Mouse (Mus musculus) right cerebral cortex, postnatal 25 days (tissue): ENCODE measurements around the gene Htr3a.

Experiments
- DNase-seq: peaks from one replicate; pipeline ENCODE4 v3.0.0; 2022

The Htr3a gene

DNA sequence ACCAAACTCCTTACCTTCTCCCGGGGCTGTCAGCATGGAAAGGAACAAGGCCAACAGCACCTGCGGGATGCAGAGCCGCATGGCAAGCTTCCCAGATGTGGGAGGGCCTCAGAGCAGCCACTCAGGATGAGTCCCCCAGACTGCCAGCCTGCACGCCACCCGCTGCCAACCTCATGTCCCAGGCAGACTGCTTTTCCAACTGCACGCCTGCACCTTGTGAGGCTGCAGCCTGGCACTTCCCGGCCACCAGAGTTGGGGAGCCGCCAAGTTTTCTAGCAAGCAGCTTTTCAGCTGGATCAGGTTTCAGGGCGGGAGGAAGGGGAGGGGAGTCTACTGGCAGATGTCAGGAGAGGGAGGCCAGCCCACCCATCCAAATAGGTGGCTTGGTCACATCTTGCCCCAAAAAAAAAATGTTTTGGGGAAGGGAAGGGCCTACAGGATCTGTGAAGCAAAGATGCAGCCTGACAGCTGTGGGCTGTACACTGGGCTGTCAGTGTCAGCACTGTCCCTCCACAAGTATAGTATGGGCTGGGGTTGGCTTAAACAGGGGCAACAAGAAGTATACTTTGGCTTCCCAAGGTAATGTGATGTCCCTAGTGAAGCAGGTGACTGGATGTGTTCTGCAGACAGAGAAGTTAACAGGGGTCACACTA is at the start of gene Htr3a:
TSS of gene Htr3a (minus strand) at position 215 of the 653 bp plus-strand sequence.
- DNase-seq = peak; percentile 59

DNA sequence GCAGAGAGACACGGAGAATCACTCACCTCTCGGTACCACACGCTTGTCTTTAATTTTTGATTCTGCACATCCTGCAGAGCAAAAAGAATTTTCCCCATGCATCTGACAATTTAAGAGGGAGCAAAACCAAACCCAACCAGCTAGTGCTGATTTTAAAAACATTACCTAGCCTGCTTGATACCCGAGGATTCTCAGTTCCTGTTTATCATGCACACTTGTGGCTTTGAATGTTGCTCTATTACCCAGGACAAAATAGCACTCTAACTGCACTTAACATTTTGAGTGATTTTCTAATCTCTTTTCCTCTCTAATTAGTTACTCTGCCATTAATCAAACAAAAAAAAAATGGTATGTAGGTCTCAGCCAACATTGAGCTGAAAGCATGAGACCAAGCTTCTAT is 36.7 kb upstream of the Htr3a start:
- no peak for DNase-seq

DNA sequence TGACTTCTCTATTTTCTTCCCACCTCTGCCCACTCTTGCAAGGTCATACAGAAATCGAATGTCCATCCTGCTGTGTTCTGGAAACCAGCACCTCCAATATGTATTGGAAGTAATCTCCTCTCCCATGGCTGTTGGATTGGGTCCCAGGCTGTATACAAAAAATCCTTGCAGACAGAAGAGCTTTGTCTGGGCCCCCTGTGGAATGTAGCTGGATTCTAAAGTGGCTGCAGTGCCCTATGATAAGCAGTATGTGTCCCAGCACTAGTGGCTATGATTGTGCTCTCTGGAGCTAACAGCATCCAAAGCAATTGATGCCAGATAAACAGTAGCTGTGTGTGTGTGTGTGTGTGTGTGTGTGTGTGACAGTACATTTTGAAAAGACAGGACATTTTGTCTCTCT is 31.4 kb upstream of the Htr3a start:
- DNase-seq = no peak

DNA sequence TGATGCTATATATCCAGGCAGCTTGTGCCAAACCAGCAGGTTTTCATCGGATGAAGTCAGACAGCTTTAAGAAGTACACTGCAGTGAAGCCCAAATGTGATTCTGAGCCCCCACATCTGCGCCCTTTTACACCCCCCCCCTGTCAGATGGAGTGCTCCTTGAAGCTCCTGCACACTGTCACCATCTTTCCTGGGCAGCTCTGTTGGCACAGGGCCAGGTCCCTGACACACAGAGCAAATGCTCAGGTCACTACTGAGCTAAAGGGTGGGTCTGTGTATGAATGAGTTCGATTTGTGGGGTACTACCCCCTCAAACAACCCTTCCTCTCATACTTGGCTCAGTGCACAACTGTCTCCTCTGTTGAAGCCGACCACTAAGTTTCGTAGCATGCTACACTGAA is 18.5 kb upstream of the Htr3a start:
- DNase-seq = no peak

DNA sequence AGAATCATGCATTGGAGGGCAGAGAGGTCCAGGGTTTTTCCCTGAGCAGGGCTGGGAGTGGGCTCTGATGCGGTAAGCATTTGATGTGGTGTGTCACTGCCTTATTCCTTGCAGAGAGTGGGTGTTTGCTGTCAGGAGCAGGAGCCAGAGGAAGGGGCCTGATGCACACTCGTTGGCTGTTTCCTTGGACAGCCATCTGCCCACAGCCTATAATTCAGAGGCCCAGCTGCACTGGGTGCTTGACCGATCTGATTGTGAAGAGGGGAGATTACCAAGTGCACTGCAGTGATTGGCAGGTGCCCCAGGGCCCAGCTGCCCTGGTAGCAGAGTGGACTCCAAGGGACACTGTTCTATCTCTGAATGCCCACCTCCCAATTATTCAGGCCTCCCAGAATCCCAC is 17.9 kb upstream of the Htr3a start:
- DNase-seq = no peak

DNA sequence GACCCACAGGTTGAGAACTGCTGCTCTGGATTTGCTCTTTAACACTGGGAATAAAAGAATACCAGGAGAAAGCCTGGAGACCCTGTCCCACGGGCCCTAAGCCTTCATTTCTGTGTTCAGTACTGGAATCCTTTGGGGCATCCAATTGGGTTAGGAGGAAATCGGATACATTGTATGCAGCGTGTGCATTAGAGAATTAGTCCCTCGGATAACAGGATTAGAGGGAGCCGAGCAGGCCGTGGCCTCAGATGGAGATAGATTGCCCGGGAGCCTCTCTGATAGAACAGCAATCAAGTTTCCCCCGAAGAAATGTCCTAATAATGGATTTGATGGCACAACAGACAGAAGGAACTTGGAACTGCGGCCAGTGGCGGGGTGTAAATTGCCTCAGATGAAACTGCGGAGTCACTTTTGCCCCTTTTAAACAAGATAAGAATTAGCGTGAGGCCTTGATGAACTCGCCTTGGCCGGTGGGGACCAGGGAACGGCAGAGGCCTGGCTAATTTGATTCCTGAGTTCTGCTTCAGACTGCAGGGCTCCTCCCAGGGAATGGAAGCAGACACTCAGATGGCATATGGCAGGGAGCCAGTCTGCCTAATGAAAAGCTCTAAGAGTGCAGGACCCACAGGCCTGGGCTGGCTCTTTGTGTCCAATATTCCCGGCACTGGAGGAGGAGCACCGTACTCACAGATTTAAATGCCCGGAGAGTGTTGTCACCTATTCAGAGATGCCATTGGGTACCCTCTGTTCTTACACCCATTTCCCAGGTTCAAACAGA is 5.3 kb upstream of the Htr3a start:
- DNase-seq = no peak

GRCm38 (mm10) chr9:48904421-48904820 is 6.5 kb downstream of the Htr3a start:
- DNase-seq = no peak

DNA sequence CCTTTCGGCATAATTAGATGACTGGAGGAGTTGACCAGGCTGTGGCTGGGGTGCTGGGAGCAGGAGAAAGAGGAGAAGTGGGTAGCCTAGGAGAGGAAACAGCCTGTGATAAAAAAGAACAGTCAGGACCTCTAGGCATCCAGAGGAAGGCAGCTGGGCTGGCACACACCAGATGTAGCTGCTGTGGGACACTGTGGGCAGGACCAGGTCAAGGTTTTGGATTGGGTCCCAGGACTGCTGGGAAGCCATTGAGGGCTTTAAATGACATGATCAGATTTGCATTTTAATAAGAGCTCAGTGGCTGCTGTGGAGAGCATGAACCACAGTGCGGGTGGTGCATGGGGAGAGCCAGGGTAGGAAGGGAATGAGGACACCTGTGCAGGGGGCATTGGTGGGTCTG is 7.1 kb downstream of the Htr3a start:
- no peak for DNase-seq

DNA sequence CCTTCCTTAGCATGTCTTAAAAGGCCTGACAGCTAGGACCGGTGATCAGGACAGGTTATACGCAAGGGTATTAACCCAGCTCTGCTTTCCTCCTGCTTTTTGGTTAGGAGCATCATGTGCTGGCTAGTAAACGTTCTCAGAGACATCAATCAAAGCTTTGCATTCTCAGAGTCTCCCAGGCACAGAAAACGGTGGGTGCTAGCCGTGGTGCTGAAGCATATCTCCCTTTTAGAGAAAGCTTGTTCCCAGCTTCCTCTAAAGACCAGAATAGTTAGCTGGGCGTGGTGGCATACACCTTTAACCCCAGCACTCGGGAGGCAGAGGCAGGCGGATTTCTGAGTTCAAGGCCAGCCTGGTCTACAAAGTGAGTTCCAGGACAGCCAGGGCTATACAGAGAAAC is 12.3 kb downstream of the Htr3a start:
- no peak for DNase-seq

DNA sequence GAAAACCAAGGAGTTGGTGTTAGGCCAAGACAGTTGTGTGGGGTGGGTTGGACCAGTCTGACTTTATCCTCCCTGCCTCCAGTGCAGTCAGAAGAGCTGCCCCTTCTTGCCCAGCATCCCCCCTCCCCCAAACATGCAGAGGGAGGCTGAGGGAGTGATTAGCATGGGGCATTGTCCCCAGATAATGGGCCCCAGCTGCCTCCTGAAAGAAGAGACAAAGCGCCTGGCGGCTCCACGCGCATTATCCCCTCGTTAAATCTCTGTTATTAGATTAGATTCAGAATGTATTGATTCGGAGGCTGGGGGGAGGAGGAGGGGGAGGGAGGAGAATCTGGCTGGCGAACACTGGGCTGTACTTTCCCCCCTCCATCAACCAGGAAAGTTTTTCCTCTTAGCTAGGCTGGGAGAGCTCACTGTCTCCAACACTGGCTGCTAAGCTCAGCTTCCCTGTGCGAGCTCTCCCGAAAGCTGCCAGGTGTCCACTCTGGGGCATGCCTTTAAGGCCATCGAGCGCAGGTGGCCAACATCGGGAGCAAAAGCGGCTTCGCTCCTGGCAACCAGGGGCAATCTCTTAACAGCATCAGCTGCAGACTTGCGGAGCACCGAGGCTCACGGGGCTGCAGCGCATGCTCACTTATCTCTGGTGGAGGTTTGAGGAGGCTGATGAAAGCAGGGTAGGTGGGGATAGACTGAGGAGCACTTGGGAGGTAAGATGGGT is 14.9 kb downstream of the Htr3a start:
- DNase-seq = no peak

DNA sequence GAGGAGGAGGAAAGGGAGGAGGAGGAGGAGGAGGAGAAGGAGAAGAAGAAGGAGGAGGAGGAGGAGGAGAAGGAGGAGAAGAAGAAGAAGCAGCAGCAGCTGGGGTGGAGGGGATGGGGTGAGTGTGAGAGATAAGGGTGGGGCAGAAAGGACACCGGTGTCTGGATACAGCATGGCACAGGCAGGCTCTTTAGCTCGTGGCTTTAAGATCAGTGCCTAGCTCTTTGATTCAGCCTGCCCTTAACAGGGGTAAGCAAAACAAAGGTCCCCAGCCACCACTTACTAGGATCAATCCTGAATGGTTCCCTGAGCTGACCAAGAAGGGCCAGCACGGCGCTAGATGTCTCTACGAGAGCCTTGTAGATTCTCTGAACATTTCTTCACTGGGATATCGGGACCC is 16.1 kb downstream of the Htr3a start:
- no peak for DNase-seq

DNA sequence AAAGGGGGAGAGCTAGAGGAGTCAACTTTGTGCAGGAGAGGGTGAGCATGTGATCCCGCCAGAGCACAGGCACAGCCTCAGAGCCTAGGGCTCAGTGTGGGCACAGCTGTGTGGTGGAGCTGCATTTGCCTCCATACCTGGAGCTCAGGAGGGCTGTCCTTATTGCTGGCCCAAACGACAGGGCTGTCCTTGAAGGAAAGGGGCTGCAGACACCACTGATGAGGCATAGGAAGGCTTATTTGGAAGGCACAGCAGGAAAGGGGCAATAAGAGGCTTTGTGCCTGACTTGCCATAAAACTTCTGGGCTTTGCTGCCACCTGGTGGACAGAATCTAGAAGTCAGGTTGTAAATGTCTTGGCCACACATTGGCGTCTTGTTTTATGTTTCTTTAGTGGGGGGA is 16.9 kb downstream of the Htr3a start:
- DNase-seq = peak; percentile 68

DNA sequence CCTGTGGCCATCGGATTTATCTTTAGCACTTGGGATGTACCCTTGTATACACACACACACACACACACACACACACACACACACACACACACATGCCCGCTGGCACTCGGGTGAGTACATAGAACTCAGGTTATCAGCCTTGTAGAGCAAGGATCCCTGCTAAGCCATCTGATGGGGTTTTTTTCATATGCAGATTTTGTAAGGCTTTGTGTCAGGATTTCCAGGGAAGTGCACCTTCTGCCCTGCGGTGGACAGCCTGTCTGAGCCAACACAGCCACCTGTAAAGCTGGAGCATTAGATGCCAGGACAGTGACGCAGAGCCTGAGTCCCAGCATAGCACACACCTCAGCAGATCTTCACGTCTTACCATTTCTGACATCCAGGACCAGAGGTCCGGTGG is 21.8 kb downstream of the Htr3a start:
- no peak for DNase-seq

GRCm38 (mm10) chr9:48872896-48873295 is 38.0 kb downstream of the Htr3a start:
- DNase-seq = no peak

- no peak for DNase-seq
These were observed 44.3 kb downstream of the Htr3a start for GRCm38 (mm10) chr9:48866523-48867121.

GRCm38 (mm10) chr9:48865235-48865634 is 45.7 kb downstream of the Htr3a start:
- DNase-seq = no peak

DNA sequence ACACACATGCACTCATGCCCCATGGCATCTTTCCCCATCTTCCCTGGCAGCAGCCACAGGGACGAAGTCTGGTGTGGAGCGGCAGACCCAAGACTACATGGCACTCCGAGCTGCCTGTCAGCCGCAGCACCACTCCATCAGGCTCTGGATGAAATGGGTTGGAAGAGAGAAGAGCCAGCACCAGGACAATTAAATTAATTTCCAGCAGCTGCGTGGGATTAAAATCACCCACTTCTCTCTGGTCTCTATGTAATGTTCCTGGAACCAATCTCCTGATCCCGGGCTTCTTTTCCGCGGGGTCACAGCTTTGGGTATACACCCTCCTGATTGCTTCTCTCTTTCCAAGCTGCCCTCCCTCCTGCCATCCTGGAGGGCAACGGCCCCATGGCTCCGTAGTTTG is 49.4 kb downstream of the Htr3a start:
- DNase-seq = no peak

DNA sequence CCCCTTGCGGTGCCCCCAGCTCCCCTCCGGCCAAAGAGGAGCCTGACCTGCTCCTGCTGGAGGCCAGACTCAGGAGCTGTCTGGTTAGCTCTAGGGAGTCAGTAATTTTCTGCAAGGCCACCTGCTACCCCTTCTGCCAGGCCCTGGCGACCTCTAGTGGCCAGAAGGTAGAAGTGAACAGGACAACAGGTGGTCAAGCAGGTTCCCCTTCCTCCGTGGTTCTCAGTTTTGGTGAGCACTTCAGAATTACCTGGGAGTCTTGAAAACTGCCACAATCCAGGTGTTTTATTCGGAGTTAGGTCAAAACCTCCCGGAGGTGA is 50.4 kb downstream of the Htr3a start:
- peak; percentile 68 for DNase-seq

- DNase-seq = no peak
These were observed 50.9 kb downstream of the Htr3a start for GRCm38 (mm10) chr9:48859828-48860525.

- no peak for DNase-seq
These were observed 53.0 kb downstream of the Htr3a start for GRCm38 (mm10) chr9:48857944-48858343.

DNA sequence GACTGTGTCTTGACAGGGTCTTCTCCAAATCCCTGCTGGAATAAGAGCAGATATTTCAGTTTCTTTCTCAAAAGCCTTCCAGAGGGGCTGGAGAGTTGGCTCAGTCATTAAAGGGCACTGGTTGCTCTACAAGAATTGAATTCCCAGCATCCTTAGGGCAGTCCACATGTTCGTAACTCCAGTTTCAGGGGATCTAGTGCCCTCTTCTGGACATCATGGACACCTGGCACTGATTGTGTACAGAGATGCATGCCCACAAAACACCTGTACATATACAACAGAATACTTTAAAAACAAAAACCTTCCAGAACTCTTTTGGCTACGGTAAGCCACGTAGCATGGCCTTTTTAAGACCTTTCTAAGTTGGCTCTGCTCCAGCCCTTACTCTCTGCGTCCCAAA is 54.7 kb downstream of the Htr3a start:
- no peak for DNase-seq

DNA sequence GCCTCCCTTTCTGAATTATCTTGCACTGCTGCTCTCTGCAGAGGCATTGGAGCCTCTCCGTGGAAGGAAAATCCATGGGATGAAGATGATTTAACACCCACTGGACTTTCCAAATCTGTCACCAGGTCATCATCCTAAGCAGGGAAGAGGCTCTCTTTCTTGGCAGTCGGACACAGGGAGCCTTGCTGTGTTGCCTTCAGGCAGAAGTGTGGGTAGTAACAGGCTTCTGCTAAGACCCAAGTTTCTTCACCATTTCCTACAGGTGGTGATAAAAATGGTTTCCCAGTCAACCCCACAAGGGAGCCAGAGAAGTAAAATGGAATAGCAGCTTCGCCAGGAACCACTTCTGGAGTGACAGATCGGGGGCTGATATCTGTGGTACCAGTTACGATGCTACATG is 61.4 kb downstream of the Htr3a start:
- DNase-seq = no peak
